Mouse (Mus musculus) urinary bladder, postnatal 10 days (tissue): ENCODE results near the gene Tmem132b.

ENCODE experiments used
- DNase-seq: peaks from one replicate; pipeline ENCODE4 v3.0.0; 2022; ENCODE audit warnings: low spot score

Tmem132b gene

GRCm38 (mm10) chr5:125515006-125515405, 16.6 kb upstream of the Tmem132b start:
- DNase-seq, result no peak

- no peak for DNase-seq
Measured at GRCm38 (mm10) chr5:125518640-125519039, 12.9 kb upstream of the Tmem132b start.

- DNase-seq, result no peak
Measured at GRCm38 (mm10) chr5:125520930-125521590, 10.5 kb upstream of the Tmem132b start.

DNA sequence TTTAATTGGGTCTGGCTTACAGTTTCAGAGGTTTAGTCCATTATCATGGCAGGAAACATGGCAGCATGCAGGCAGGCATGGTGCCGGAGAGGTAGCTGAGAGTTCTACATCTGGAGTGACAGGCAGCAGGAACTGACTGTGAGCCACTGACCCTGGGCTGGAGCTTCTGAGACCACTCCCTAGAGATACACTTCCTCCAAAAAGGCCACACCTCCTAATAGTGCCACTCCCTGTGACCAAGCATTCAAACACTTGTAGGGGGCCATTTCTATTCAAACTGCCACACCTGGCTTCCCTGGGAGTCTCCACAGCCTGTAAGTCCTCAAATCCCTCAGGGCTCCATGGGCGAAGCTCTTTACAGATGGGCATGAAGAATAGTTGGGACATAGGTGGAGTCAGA, 8.2 kb upstream of the Tmem132b start:
- no peak for DNase-seq

DNA sequence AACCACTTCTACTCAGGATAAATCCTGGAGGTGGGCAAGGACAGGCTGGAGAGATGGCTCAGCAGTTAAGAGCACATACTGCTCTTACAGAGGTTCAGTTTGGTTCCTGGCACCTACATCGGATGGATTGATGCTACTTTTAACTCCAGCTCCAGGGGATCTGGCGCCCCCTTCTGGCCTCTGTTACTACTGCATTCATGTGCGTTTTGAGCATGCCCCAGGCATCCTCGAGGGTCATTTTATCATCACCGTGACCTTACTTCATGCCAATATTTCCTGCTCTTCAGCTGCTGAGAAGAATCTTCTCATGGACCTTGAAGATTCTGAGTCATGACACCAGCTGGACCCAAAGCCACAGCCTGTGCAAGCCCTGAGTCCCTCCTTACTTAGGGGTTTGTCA, 6.1 kb upstream of the Tmem132b start:
- DNase-seq, result no peak

- DNase-seq, result no peak
Measured at GRCm38 (mm10) chr5:125526464-125526863, 5.1 kb upstream of the Tmem132b start.

DNA sequence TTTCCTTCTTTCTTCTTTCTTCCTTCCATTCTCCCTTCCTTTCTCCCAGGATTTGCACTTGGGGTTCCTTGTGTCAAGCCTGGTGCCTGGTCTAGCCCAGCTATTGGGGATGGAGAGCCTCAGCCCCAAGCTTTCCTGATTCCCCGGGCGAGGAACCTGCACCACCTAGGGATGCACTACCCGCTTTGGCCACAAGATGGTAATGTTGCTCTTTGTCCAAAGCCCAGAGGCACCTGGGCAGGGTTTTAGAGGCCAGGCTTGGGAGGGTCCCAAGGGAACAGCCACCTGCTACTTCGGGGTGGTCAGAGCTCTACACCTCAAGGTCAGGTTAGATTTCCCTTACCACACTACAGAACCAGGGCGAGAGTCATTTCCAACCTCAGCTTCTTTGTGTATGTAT, 2.5 kb upstream of the Tmem132b start:
- DNase-seq, result no peak

DNA sequence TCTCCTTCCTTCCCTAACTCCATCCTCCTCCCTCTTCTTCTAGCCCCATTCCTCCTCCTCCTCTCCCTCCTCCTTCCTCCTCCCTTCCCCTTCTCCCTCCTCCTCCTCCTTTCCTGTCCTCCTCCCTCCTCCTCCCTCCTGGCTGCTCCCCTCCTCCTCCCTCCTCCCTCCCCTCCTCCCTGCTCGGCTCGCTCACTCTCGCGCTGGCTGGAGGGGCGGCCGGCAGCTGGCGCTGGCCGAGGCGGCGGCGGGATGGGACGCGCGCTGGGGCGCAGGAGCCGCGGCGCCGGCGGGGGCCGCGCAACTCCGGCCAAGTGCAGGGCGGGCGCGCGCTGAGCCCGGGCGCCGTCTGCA, 594 bp downstream of the Tmem132b start:
- no peak for DNase-seq

- DNase-seq, result no peak
Measured at GRCm38 (mm10) chr5:125532545-125533224, 1.1 kb downstream of the Tmem132b start.

DNA sequence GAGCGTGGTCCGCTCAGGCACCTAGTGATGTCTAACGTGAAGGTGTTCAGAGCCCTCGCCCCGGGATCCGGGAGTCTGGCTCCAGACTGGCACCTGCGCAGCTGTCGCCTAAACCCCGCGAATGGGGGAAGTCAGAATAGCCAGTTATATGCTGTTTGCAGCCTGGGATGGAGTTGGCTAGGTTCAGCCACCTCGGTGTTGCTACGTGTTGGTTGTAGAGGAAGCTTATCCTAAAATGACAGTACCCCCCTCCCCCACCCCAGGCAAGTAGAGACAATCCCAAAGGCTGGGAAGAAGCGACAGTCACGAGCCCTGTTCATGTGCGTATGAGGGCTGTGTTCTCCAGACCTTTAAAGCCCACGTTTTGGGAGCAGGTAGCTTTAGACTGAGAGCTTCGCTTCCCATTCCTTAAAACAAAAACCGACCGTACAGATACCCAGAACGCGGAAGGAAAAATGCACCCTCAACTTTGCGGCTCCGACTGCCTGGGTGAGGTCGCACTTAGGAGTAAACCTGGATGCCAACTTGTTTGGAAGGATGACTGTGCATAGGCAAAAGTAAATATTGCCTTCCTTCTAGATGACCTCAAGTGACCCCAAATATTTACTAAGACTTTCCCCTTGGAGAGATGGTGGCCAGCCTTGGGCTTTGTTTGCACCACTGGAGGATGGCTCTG, 1.8 kb downstream of the Tmem132b start:
- DNase-seq, result no peak

DNA sequence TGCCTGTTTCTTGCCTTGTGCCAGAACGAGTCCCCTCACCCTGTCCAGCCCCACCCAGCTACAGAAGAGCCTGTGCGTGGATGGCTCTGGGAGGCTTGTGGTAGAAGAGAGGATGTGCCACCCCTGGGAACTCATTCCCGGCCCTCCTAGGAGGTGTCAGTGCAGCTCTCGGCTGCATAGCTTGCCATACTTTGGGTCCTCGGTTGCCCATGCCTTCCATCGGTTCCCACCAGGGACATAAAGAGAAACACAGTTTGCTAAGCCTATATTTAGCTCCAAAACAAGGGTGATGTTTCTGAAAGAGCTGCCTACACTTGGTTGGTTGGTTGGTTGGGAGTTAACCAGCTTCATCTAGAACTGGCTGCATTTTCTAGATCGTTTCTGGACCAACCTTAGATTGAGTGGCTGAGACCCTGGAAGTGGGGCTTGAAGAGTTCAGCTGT, 2.6 kb downstream of the Tmem132b start:
- DNase-seq, result no peak

DNA sequence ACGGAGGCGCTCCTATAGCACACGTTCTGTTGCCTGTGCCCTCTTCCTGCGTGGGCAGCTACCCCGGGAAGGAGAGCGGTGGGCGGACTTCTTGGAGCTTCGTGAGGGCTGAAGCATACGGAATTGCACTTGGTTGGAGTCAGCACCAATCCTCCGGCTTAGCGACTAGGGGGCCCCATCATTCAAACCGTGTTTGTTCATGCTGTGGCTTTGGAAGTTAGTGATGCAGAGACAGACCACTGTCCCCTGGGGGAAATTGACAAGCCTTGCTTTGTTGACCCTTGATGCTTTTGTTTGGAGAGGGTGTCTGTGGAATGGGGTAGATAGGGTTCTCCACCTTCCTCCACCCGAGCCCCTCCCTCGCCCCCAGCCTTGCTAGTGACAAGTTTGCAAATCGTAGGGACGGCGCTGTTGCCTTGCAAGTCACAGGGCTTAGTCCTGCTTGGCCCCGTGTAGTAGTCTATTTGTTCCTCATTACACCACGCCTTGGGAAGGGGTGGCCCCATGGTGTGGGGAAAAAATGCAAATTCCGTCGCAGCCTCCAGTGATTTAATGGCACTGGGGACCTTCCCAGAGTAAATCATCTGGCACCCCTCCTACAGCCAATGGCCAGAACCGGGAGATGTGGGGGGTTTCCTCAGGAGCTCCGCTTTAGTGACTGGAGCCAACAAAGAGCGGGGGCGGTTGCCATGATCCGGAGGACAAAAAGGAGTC, 3.2 kb downstream of the Tmem132b start:
- no peak for DNase-seq

DNA sequence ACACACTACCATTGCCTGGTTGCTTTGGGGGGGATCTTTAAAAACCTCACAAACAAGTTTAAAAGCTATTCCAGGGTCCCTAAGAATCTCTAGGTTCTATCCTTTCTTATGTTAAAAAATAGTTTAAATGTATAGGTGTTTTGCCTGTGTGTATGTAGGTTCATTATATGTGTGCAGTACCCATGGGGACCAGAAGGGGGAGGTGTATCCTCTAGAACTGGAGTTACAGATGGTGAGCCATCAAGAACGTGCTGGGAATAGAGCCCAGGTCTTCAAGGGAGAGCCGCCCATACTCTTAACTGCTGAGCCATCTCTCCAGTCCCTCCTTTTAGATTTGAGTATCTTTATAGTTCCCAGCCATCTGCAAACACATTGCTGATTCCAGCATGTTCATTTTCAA, 13.5 kb downstream of the Tmem132b start:
- no peak for DNase-seq

- DNase-seq, result no peak
Measured at GRCm38 (mm10) chr5:125546293-125546692, 14.7 kb downstream of the Tmem132b start.

- no peak for DNase-seq
Measured at GRCm38 (mm10) chr5:125549750-125550489, 18.3 kb downstream of the Tmem132b start.

- DNase-seq, result no peak
Measured at GRCm38 (mm10) chr5:125555732-125556131, 24.2 kb downstream of the Tmem132b start.

- DNase-seq, result no peak
Measured at GRCm38 (mm10) chr5:125563492-125563891, 31.9 kb downstream of the Tmem132b start.

GRCm38 (mm10) chr5:125565725-125566124, 34.2 kb downstream of the Tmem132b start:
- DNase-seq, result no peak

DNA sequence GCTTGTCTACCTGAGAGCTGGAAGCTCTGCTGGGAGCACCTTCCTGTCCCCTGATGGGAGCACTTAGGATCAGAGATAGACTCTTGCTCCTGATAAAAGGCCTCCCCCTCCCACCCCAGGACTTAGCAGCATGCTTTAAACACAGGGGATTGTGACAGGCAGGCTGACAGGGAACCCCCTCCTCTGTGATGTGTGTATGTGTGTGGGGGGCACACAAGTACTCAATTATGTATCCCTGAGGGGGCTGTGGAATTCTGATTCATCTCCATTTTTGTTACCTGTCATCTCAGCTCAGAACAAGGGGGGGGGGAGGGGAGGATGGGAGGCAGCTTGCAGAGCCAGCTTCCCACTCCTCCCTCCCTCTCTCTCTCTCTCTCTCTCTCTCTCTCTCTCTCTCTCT, 36.9 kb downstream of the Tmem132b start:
- no peak for DNase-seq

- DNase-seq, result no peak
Measured at GRCm38 (mm10) chr5:125572011-125572410, 40.4 kb downstream of the Tmem132b start.

- DNase-seq, result no peak
Measured at GRCm38 (mm10) chr5:125574886-125575285, 43.3 kb downstream of the Tmem132b start.

- DNase-seq, result no peak
Measured at GRCm38 (mm10) chr5:125575866-125576265, 44.3 kb downstream of the Tmem132b start.
